Mouse (Mus musculus): ENCODE measurements around the gene Tas2r130. TPM values are rescaled to one million over a fixed set of nuclear protein-coding genes. Genes with fewer than 3 reads are reported as not detected.

Tas2r130 gene
- not detected in 2 replicates for polyA plus RNA-seq (2012; rRNA removed)

DNA sequence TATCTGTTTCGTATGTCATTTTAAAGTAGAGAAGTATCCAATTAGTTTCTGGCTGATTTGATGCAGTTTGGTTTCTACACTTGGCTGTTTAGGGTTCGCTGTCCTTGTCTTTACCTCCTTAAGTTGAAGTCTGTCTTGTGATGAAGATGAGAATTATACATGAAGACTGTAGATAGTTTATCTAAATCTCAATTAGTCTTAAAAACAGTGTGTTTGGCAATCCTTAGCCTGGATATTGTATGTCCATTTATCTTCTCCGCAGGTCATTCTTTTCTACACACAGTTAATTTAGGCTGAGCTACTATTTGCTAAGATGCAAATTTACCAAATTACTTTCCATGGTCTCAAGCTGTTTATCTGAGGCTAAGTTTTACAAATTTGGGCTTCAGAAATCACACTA is at the start of gene Tas2r130:
Tas2r130 (minus strand) TSS at position 101 of the 400 bp plus-strand sequence.

DNA sequence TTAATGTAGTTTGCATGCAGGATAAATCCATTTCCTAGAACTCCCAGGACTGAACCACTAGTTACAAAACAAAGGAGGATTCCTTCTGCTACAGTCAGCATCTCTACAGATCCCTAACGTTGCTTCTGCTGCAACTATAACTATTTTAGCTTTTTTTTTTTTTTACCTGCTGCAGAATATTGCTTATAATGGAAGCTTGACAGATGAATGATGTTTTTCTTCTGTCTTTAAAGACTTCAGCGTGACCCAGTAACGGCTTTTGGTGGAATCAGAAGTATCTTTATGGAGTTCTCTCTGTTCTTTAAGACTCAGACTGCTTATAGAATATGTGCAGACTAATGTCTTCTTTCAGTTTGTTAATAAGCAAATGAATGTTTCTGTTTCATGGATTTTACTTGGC is 48.1 kb upstream of the Tas2r130 start, which contains the start of gene Tas2r106:
Tas2r106 (minus strand) TSS at position 101 of the 400 bp plus-strand sequence.

DNA sequence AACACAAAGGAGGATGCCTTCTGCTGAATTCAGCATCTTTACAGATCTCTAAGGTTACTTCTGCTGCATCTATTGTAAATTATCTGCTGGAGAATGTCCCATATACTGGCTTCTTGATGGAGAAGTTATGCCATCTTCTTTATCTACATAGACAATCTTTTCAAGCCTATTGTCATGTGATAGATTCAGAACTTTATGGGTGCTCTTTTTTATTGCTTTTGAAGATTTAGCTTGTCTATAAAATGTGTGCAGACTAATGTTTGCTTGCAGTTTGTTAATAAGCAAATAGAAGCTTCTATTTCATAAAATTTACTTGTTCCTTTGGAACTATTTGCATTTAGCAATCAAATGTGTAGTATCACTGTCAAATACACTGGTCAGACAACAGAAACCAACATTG is 29.3 kb upstream of the Tas2r130 start, which contains the start of gene Tas2r107:
Tas2r107 (minus strand) TSS at position 101 of the 400 bp plus-strand sequence.

Other genes starting within 250 kb of the Tas2r130 start
- gene Ybx3, start 242.4 kb downstream of the Tas2r130 start, polyA plus RNA-seq (2012; rRNA removed): 213 and 221 TPM in 2 replicates
- not detected in 2 replicates for gene 5430401F13Rik, start 144.5 kb downstream of the Tas2r130 start, polyA plus RNA-seq (2012; rRNA removed)
- not detected in 2 replicates for gene Gm6619, start 144.5 kb downstream of the Tas2r130 start, polyA plus RNA-seq (2012; rRNA removed)
- gene Tas2r107, start 29.2 kb upstream of the Tas2r130 start, polyA plus RNA-seq (2012; rRNA removed): not detected in 2 replicates
- not detected in 2 replicates for gene Tas2r106, start 48.0 kb upstream of the Tas2r130 start, polyA plus RNA-seq (2012; rRNA removed)
- not detected in 2 replicates for gene Tas2r104, start 54.8 kb upstream of the Tas2r130 start, polyA plus RNA-seq (2012; rRNA removed)
- gene Tas2r105, start 56.6 kb upstream of the Tas2r130 start, polyA plus RNA-seq (2012; rRNA removed): not detected in 2 replicates
- gene Tas2r114, start 59.2 kb upstream of the Tas2r130 start, polyA plus RNA-seq (2012; rRNA removed): not detected in 2 replicates